Mouse (Mus musculus) heart, embryonic 13.5 days (tissue): ENCODE measurements around the gene Lamtor1. TPM values are rescaled to one million over a fixed set of nuclear protein-coding genes. Genes with fewer than 3 reads are reported as not detected.

Source experiments
- ATAC-seq: fragments of 200-750 bp; cut with Nextera tagmentation; 2 replicates; pipeline ENCODE4 v1.8.0; 2017; ENCODE audit warnings: moderate TSS enrichment; ENCODE audit not compliant: insufficient number of reproducible peaks, low FRiP score, low TSS enrichment; ENCODE audit errors: extremely low read depth
- H3K27ac ChIP-seq: fragments of 300-500 bp; sonication (generic); replicated peaks from 2 replicates; pipeline ENCODE4 v1.5.1; 2015; ENCODE audit warnings: moderate library complexity, mild to moderate bottlenecking, inconsistent platforms
- H3K27me3 ChIP-seq: fragments of 300-500 bp; sonication (generic); replicated peaks from 2 replicates; pipeline ENCODE4 v1.6.1; 2015; ENCODE audit warnings: mild to moderate bottlenecking, inconsistent platforms
- H3K36me3 ChIP-seq: fragments of 300-500 bp; sonication (generic); 2 replicates; pipeline ENCODE4 v1.6.1; 2015; ENCODE audit warnings: mild to moderate bottlenecking, inconsistent platforms
- H3K4me1 ChIP-seq: fragments of 300-500 bp; sonication (generic); 2 replicates; pipeline ENCODE4 v1.6.1; 2015; ENCODE audit warnings: inconsistent platforms
- H3K4me2 ChIP-seq: fragments of 300-500 bp; sonication (generic); 2 replicates; pipeline ENCODE4 v1.6.1; 2015; ENCODE audit warnings: inconsistent platforms, mild to moderate bottlenecking, moderate library complexity
- H3K4me3 ChIP-seq: fragments of 300-500 bp; sonication (generic); 2 replicates; pipeline ENCODE4 v1.5.1; 2015; ENCODE audit warnings: moderate library complexity, mild to moderate bottlenecking, inconsistent platforms
- H3K9ac ChIP-seq: fragments of 300-500 bp; sonication (generic); 2 replicates; pipeline ENCODE4 v1.6.1; 2015; ENCODE audit warnings: inconsistent platforms, mild to moderate bottlenecking, moderate library complexity
- H3K9me3 ChIP-seq: fragments of 300-500 bp; sonication (generic); 2 replicates; pipeline ENCODE4 v1.6.1; 2016; ENCODE audit warnings: inconsistent platforms
- WGBS: fragments of 180-500 bp; shearing (Covaris S2); methylation state at CpG from one replicate; pipeline ENCODE4 v1.1.7; 2015; ENCODE audit warnings: mixed read lengths; 5-methylcytosine and 5-hydroxymethylcytosine counted together
- polyA plus RNA-seq: library from polyadenylated mRNA; unstranded; fragments of >200 nt; fragmentation: Nextera tagmentation; extraction: Ambion mirVana; gene quantifications from 2 replicates; pipeline ENCODE4 v1.2.1, GENCODE M21; 2015

Gene Lamtor1
- 140 and 155 TPM in 2 replicates for polyA plus RNA-seq

GRCm38 (mm10) chr7:101905561-101906286 is at the start of gene Lamtor1:
Lamtor1 (plus strand) TSS chr7:101905904.
- peak within 1 kb of the TSS; percentile 74 for H3K4me2 ChIP-seq
- no peaks in the 10 kb centered on the region for H3K27me3 ChIP-seq
- peak within 1 kb of the TSS; percentile 88 for H3K9ac ChIP-seq
- H3K36me3 ChIP-seq: peaks cover 23% of the 10 kb centered on the region
- WGBS: under 1% methylated on average over 61 of the region's 61 CpGs
- H3K4me3 ChIP-seq: peak within 1 kb of the TSS; percentile 67
- peaks cover 36% of the 10 kb centered on the region for H3K4me1 ChIP-seq
- ATAC-seq: peak; percentile 97
- peaks cover 4% of the 10 kb centered on the region; the same call in 1 of the 2 replicates for H3K9me3 ChIP-seq
- H3K27ac ChIP-seq: peak within 1 kb of the TSS; percentile 95

- Histone ChIP-seq H3K27ac (no peak within 1 kb of the TSS), H3K4me2 (no peak within 1 kb of the TSS), H3K9ac (no peak within 1 kb of the TSS), H3K4me1 (no peaks in the 10 kb centered on the region), H3K4me3 (no peak within 1 kb of the TSS), H3K36me3 (no peaks in the 10 kb centered on the region), H3K9me3 (no peaks in the 10 kb centered on the region), H3K27me3 (no peaks in the 10 kb centered on the region)
- ATAC-seq: no peak
- WGBS: 87% methylated on average over 4 of the region's 4 CpGs
Measured at GRCm38 (mm10) chr7:101857094-101857493, 48.6 kb upstream of the Lamtor1 start, which contains the start of gene Folr2. Folr2 (minus strand) TSS chr7:101857194.

DNA sequence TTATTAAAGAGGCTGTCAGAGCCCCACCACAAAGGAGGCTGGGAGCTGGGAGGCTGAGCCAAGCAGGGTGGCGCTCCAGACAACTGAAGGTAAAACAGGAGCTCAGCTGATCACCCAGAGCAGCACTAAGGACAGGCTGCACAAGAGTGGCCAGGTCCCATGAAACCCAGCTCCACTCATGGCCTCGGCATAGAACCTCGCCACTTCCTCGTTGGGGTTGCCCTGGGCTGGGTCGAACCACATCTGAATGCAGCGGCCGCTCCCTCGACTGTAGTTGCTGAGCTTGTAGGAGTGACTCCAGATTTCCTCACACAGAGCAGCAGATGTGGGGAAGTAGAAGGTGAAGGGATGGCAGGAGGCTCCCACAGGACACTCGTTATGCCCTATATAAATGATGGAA is 47.3 kb upstream of the Lamtor1 start:
- 73% methylated on average over 9 of the region's 9 CpGs for WGBS
- H3K27ac ChIP-seq: no peak overlapping the region
- no peak overlapping the region for H3K9ac ChIP-seq
- no peaks in the 10 kb centered on the region for H3K9me3 ChIP-seq
- no peak for ATAC-seq
- no peak overlapping the region for H3K4me2 ChIP-seq
- no peak overlapping the region for H3K4me3 ChIP-seq
- no peaks in the 10 kb centered on the region for H3K4me1 ChIP-seq
- no peaks in the 10 kb centered on the region for H3K36me3 ChIP-seq
- no peaks in the 10 kb centered on the region for H3K27me3 ChIP-seq

DNA sequence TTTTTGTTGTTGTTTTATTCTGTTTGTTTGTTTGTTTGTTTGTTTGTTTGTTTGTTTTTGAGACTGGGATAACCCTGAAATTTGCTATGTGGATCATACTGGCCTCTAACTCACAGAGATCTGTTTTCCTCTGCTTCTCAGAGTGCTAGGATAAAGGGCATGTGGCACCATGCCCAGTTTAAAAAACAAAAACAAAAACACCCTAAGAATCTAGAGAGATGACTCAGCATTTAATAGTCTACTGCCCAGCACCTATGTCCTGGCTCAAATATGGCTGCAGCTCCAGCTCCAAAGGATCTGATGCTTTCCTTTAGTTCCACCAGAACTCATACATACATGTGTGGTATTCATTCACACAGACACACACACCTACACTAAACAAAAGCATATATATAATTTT is 44.7 kb upstream of the Lamtor1 start:
- H3K27me3 ChIP-seq: no peaks in the 10 kb centered on the region
- no peak overlapping the region for H3K4me2 ChIP-seq
- no peaks in the 10 kb centered on the region for H3K4me1 ChIP-seq
- no peaks in the 10 kb centered on the region for H3K36me3 ChIP-seq
- no peak overlapping the region for H3K4me3 ChIP-seq
- no peak overlapping the region for H3K27ac ChIP-seq
- H3K9me3 ChIP-seq: no peaks in the 10 kb centered on the region
- H3K9ac ChIP-seq: no peak overlapping the region
- ATAC-seq: no peak

- WGBS: 51% methylated on average over 3 of the region's 3 CpGs
- Histone ChIP-seq H3K36me3 (no peaks in the 10 kb centered on the region), H3K9ac (no peak overlapping the region), H3K9me3 (no peaks in the 10 kb centered on the region), H3K4me1 (0 out of 2 replicates have a peak, but pooled peaks cover 7% of the 10 kb centered on the region), H3K4me2 (no peak overlapping the region), H3K27me3 (no peaks in the 10 kb centered on the region), H3K27ac (no peak overlapping the region), H3K4me3 (no peak overlapping the region)
- no peak for ATAC-seq
Measured at GRCm38 (mm10) chr7:101862291-101862690, 43.4 kb upstream of the Lamtor1 start.

DNA sequence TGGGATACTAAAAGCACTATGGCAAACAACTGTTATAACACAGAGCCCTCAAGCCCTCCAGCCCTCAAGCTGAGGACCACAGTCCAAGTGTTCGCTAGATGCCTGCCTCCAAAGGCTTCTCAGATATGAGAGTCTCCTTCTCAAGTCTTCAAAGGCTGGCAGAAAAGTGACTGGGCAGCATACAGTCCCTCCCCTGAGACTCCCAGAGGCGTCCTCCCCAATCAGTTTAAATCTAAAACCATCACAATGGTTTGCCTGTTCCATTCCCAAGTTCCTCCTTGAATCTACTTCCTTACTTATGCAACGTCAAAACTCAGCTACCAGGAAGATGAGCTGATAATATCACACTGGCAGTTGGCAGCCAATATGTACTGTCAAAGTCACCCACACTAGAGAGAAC is 42.3 kb upstream of the Lamtor1 start, which contains the start of gene Anapc15:
Gene Anapc15 (plus strand): TSS at position 301 of the 400 bp plus-strand sequence.
- H3K27me3 ChIP-seq: no peaks in the 10 kb centered on the region
- H3K9ac ChIP-seq: no peak within 1 kb of the TSS
- 50% methylated on average over 3 of the region's 3 CpGs for WGBS
- H3K4me3 ChIP-seq: no peak within 1 kb of the TSS
- no peaks in the 10 kb centered on the region for H3K9me3 ChIP-seq
- H3K4me1 ChIP-seq: peaks cover 14% of the 10 kb centered on the region
- H3K4me2 ChIP-seq: no peak within 1 kb of the TSS
- H3K36me3 ChIP-seq: no peaks in the 10 kb centered on the region
- no peak within 1 kb of the TSS for H3K27ac ChIP-seq
- no peak for ATAC-seq

DNA sequence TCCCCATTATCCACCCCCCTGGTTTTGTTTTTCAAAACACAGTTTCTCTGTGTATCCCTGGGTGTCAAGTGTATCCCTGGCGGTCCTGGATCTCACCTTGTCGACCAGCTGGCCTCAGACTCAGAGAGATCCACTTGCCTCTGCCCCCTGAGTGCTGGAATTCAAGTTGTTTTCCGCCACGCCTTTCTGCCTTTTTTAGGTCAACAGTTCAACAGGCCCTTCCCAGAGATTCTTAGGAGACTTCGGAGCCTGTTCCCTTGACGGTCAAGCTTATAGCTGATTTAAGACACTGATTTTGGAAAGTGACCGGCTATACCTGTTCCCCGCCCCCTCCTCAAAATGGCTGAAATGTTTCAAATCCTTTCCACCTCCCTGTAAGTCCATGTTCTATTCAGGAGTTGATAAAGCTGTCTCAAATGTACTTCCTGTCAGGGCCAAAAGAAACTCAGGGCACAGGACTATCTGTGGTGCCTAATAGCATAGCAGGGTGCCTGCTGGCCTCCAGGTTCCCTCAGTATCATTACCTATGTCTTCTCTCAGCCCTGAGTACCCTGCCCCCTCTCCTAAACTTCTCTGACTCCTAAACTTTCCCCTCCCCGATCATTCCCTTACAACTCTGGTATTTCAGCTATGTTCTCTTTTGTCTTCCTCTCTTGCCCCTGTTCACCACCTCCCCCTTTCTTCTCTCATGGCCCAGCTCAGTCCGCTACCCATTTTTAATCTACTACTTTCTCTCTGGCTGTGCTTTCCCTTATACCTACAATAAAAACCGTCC is 39.0 kb upstream of the Lamtor1 start:
- WGBS: 74% methylated on average over 11 of the region's 11 CpGs

GRCm38 (mm10) chr7:101867482-101867881 is 38.2 kb upstream of the Lamtor1 start:
- WGBS: 92% methylated on average over 4 of the region's 4 CpGs
- H3K9ac ChIP-seq: no peak overlapping the region
- no peaks in the 10 kb centered on the region for H3K9me3 ChIP-seq
- H3K4me2 ChIP-seq: no peak overlapping the region
- H3K4me3 ChIP-seq: no peak overlapping the region
- no peaks in the 10 kb centered on the region for H3K27me3 ChIP-seq
- ATAC-seq: no peak
- H3K36me3 ChIP-seq: no peaks in the 10 kb centered on the region
- H3K4me1 ChIP-seq: peaks cover 41% of the 10 kb centered on the region
- H3K27ac ChIP-seq: no peak overlapping the region

More for the DNA sequence above, 39.0 kb upstream of the Lamtor1 start:
- Histone ChIP-seq H3K4me1 (peaks cover 34% of the 10 kb centered on the region), H3K27ac (no peak overlapping the region), H3K9ac (no peak overlapping the region), H3K36me3 (no peaks in the 10 kb centered on the region), H3K27me3 (no peaks in the 10 kb centered on the region), H3K4me2 (no peak overlapping the region), H3K9me3 (no peaks in the 10 kb centered on the region), H3K4me3 (no peak overlapping the region)
- no peak for ATAC-seq

GRCm38 (mm10) chr7:101868241-101869162 is 37.2 kb upstream of the Lamtor1 start:
- Histone ChIP-seq H3K4me3 (no peak overlapping the region), H3K27ac (peak overlapping the region; percentile 43), H3K9ac (no peak overlapping the region), H3K4me2 (no peak overlapping the region), H3K4me1 (peaks cover 47% of the 10 kb centered on the region), H3K36me3 (no peaks in the 10 kb centered on the region), H3K27me3 (no peaks in the 10 kb centered on the region), H3K9me3 (no peaks in the 10 kb centered on the region)
- no peak for ATAC-seq
- WGBS: 58% methylated on average over 13 of the region's 13 CpGs

DNA sequence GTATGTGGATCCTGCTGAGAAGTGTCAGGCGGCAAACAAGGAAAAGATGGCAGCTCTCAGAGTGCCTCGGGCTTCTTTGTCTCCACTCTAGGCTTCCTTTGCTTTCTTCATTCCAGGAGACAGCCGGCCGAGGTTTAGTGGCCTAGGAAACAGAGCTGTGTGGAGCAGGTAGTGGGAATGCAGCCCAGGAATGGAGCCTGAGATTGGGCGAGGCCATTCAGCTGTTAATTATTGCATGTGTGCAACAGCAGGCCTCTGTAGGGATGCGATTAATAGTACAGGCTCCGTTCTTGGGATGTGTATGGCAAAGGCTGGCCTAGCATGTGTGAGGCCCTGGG is 36.6 kb upstream of the Lamtor1 start:
- H3K9ac ChIP-seq: no peak overlapping the region
- peaks cover 48% of the 10 kb centered on the region for H3K4me1 ChIP-seq
- no peaks in the 10 kb centered on the region for H3K36me3 ChIP-seq
- H3K27me3 ChIP-seq: no peaks in the 10 kb centered on the region
- peak overlapping the region; percentile 43 for H3K27ac ChIP-seq
- no peaks in the 10 kb centered on the region for H3K9me3 ChIP-seq
- no peak overlapping the region for H3K4me3 ChIP-seq
- no peak for ATAC-seq
- 66% methylated on average over 7 of the region's 7 CpGs for WGBS
- H3K4me2 ChIP-seq: no peak overlapping the region

GRCm38 (mm10) chr7:101870629-101871028 is 35.1 kb upstream of the Lamtor1 start, which contains the start of gene Folr1:
Folr1 (minus strand) TSS chr7:101870788.
- no peaks in the 10 kb centered on the region for H3K36me3 ChIP-seq
- peak within 1 kb of the TSS; percentile 19 for H3K4me2 ChIP-seq
- peak within 1 kb of the TSS; percentile 79 for H3K27ac ChIP-seq
- H3K4me3 ChIP-seq: no peak within 1 kb of the TSS
- WGBS: 66% methylated on average over 2 of the region's 2 CpGs
- no peaks in the 10 kb centered on the region for H3K27me3 ChIP-seq
- no peak for ATAC-seq
- H3K9me3 ChIP-seq: no peaks in the 10 kb centered on the region
- peaks cover 48% of the 10 kb centered on the region for H3K4me1 ChIP-seq
- 0 out of 2 replicates have a peak within 1 kb of the TSS, but pooled peaks have one; percentile 33 for H3K9ac ChIP-seq
